13 mouse cellular contexts compared by ENCODE assay signal in genomic region chr14:19735303-19735702, GRCm38 (mm10). TPM values are rescaled to one million over a fixed set of nuclear protein-coding genes. Genes with fewer than 3 reads are reported as not detected.
DNase-seq lines count a peak whose midpoint lies in the region; ATAC-seq and TF ChIP-seq lines count a peak whose summit lies in the region.
"Had no signal": no experiment of that assay in that cellular context is flagged by ENCODE, and none has a peak within 500 bp of the region (broad histone marks: within the 10 kb centered on the region; RNA-seq: fewer than 3 reads in every experiment).

No protein-coding gene starts in this region.

- 33% methylated on average over 6 of the region's 6 CpGs for WGBS in midbrain, embryonic 11.5 days
- WGBS in midbrain, embryonic 15.5 days, result 22% methylated on average over 6 of the region's 6 CpGs
- 30% methylated on average over 6 of the region's 6 CpGs for WGBS in hindbrain, embryonic 10.5 days
- WGBS in midbrain, postnatal 0 days, result 12% methylated on average over 6 of the region's 6 CpGs

- DNase-seq in frontal cortex, postnatal 25 days (ENCODE audit: low spot score in 2 of 2), result no peak
- no peak for DNase-seq in midbrain, embryonic 11.5 days (ENCODE audit: low spot score, missing footprints)
- DNase-seq in hindbrain, embryonic 10.5 days (ENCODE audit: low spot score), result peak; percentile 35
- DNase-seq in midbrain, postnatal 0 days (ENCODE audit: low spot score), result peak; percentile 38
- DNase-seq in thymus, postnatal 36 days, result no peak
- DNase-seq: adrenal gland, postnatal 25 days; kidney, postnatal 10 days; lung, adult 2 months had no signal

- H3K4me3 ChIP-seq in midbrain, embryonic 11.5 days (ENCODE audit: low read depth, low read length), result no peak overlapping the region
- H3K4me3 ChIP-seq in midbrain, embryonic 15.5 days, result no peak overlapping the region
- no peak overlapping the region for H3K4me3 ChIP-seq in hindbrain, embryonic 10.5 days
- H3K4me3 ChIP-seq in midbrain, postnatal 0 days (ENCODE audit: low read depth, low read length), result no peak overlapping the region
- H3K4me3 ChIP-seq: neural tube, embryonic 13.5 days had no signal

- H3K27me3 ChIP-seq in midbrain, embryonic 11.5 days (ENCODE audit: control insufficient read depth, insufficient read depth, low read length), result no peaks in the 10 kb centered on the region
- no peaks in the 10 kb centered on the region for H3K27me3 ChIP-seq in midbrain, embryonic 15.5 days (replicated peaks)
- no peaks in the 10 kb centered on the region for H3K27me3 ChIP-seq in hindbrain, embryonic 10.5 days (ENCODE audit: insufficient read depth, poor library complexity, severe bottlenecking)
- H3K27me3 ChIP-seq in midbrain, postnatal 0 days (ENCODE audit: insufficient read depth, low read length), result no peaks in the 10 kb centered on the region
- H3K27me3 ChIP-seq: neural tube, embryonic 13.5 days had no signal

- TF ChIP-seq CTCF in midbrain, postnatal 0 days (IDR thresholded peaks at IDR 0.05), result no peak

- no peak overlapping the region; the same call in 1 of the 2 replicates for H3K27ac ChIP-seq in midbrain, embryonic 11.5 days (ENCODE audit: low read depth, low read length)
- no peak overlapping the region for H3K27ac ChIP-seq in midbrain, embryonic 15.5 days
- peak overlapping the region; percentile 62 for H3K27ac ChIP-seq in hindbrain, embryonic 10.5 days
- no peak overlapping the region for H3K27ac ChIP-seq in midbrain, postnatal 0 days (ENCODE audit: low read depth, low read length)
- H3K27ac ChIP-seq: neural tube, embryonic 13.5 days had no signal

- no peak overlapping the region for H3K4me2 ChIP-seq in midbrain, embryonic 11.5 days
- no peak overlapping the region for H3K4me2 ChIP-seq in midbrain, embryonic 15.5 days
- no peak overlapping the region for H3K4me2 ChIP-seq in midbrain, postnatal 0 days (ENCODE audit: low read depth, low read length, poor library complexity, severe bottlenecking)
- H3K4me2 ChIP-seq: neural tube, embryonic 13.5 days had no signal

- peak overlapping the region; percentile 9; the same call in 1 of the 2 replicates for H3K9ac ChIP-seq in midbrain, embryonic 11.5 days (ENCODE audit: low read length)
- no peak overlapping the region for H3K9ac ChIP-seq in midbrain, embryonic 15.5 days
- H3K9ac ChIP-seq in midbrain, postnatal 0 days (replicated peaks; ENCODE audit: low read length, poor library complexity, severe bottlenecking), result no peak overlapping the region
- H3K9ac ChIP-seq: neural tube, embryonic 13.5 days had no signal

- H3K4me1 ChIP-seq in midbrain, embryonic 11.5 days (ENCODE audit: control insufficient read depth, insufficient read depth, low read length), result peaks cover 11% of the 10 kb centered on the region; the same call in 1 of the 2 replicates
- peaks cover 6% of the 10 kb centered on the region; the same call in 1 of the 2 replicates for H3K4me1 ChIP-seq in midbrain, embryonic 15.5 days
- H3K4me1 ChIP-seq in hindbrain, embryonic 10.5 days (replicated peaks), result peaks cover 27% of the 10 kb centered on the region
- no peaks in the 10 kb centered on the region for H3K4me1 ChIP-seq in midbrain, postnatal 0 days (ENCODE audit: insufficient read depth, low read length)

- H3K36me3 ChIP-seq in midbrain, embryonic 11.5 days (ENCODE audit: control insufficient read depth, insufficient read depth, low read length), result no peaks in the 10 kb centered on the region
- no peaks in the 10 kb centered on the region for H3K36me3 ChIP-seq in midbrain, embryonic 15.5 days (replicated peaks)
- H3K36me3 ChIP-seq in hindbrain, embryonic 10.5 days, result no peaks in the 10 kb centered on the region
- no peaks in the 10 kb centered on the region for H3K36me3 ChIP-seq in midbrain, postnatal 0 days (ENCODE audit: insufficient read depth, low read length)
- H3K36me3 ChIP-seq: G1E; neural tube, embryonic 13.5 days had no signal

- no peaks in the 10 kb centered on the region for H3K9me3 ChIP-seq in midbrain, embryonic 11.5 days (ENCODE audit: control insufficient read depth, low read length)
- H3K9me3 ChIP-seq in midbrain, embryonic 15.5 days, result no peaks in the 10 kb centered on the region
- H3K9me3 ChIP-seq in hindbrain, embryonic 10.5 days, result no peaks in the 10 kb centered on the region
- H3K9me3 ChIP-seq in midbrain, postnatal 0 days (ENCODE audit: low read length), result no peaks in the 10 kb centered on the region
- H3K9me3 ChIP-seq: G1E; neural tube, embryonic 13.5 days had no signal

- ATAC-seq in frontal cortex, adult (ENCODE audit: low TSS enrichment), result peak; percentile 64
- ATAC-seq in midbrain, embryonic 11.5 days (ENCODE audit: low FRiP score), result no peak
- ATAC-seq in midbrain, embryonic 15.5 days (replicated peaks), result no peak; the same call in 1 of the 2 replicates
- no peak for ATAC-seq in midbrain, postnatal 0 days (ENCODE audit: low FRiP score)
- ATAC-seq: intestine, embryonic 16.5 days had no signal

RNA-seq across cellular contexts. Expression of gene Nid2, which starts 15.8 kb away (rescaled TPM):
- polyA plus RNA-seq in midbrain, embryonic 11.5 days (2014; fragmentation: Nextera tagmentation; extraction: Ambion mirVana), result 30.0 and 32.2 TPM in 2 replicates
- polyA plus RNA-seq in midbrain, embryonic 15.5 days (2015; fragmentation: Nextera tagmentation; extraction: Ambion mirVana), result 41.0 and 44.4 TPM in 2 replicates
- polyA plus RNA-seq in hindbrain, embryonic 10.5 days (2016; fragmentation: Nextera tagmentation; extraction: Ambion mirVana), result 52.3 and 53.2 TPM in 2 replicates
- total RNA-seq in midbrain, postnatal 0 days (2014; rRNA removed), result 35.2 and 39.0 TPM in 2 replicates
- 18.6 and 21.3 TPM in 2 replicates for polyA plus RNA-seq in midbrain, postnatal 0 days (2015; fragmentation: Nextera tagmentation; extraction: Ambion mirVana)

Comparison
In these comparisons a context has a peak if more than half of its experiments do, and no peak if none do; other contexts are left out.
1. DNase-seq: peak in hindbrain, embryonic 10.5 days (single experiment) and midbrain, postnatal 0 days (single experiment); none in frontal cortex, postnatal 25 days (0 of 2), midbrain, embryonic 11.5 days (single experiment) and thymus, postnatal 36 days (0 of 2).